Mouse (Mus musculus): ENCODE data around the gene Gpalpp1.
A peak's percentile ranks its signal among the peaks of the same experiment; 100 is the strongest.

Gpalpp1 gene

GRCm38 (mm10) chr14:76115744-76116143 lies 5.2 kb upstream of the Gpalpp1 start:
- DNase-seq (ENCODE audit: low spot score in 2 of 2) = no peak

- no peak for DNase-seq (ENCODE audit: low spot score in 2 of 2)
These were observed 11.0 kb downstream of the Gpalpp1 start for GRCm38 (mm10) chr14:76099543-76099942.

GRCm38 (mm10) chr14:76097815-76098214 lies 12.7 kb downstream of the Gpalpp1 start:
- DNase-seq (ENCODE audit: low spot score in 2 of 2) = no peak

GRCm38 (mm10) chr14:76097244-76097643 lies 13.3 kb downstream of the Gpalpp1 start:
- DNase-seq (ENCODE audit: low spot score in 2 of 2) = no peak

- DNase-seq (ENCODE audit: low spot score in 2 of 2) = no peak
These were observed 26.4 kb downstream of the Gpalpp1 start for GRCm38 (mm10) chr14:76084188-76084587.

GRCm38 (mm10) chr14:76082086-76082636 lies 28.4 kb downstream of the Gpalpp1 start:
- no peak for DNase-seq (ENCODE audit: low spot score in 2 of 2)

GRCm38 (mm10) chr14:76081451-76081850 lies 29.1 kb downstream of the Gpalpp1 start:
- DNase-seq (ENCODE audit: low spot score in 2 of 2) = no peak

- peak; percentile 39 to 59 for DNase-seq (ENCODE audit: low spot score in 2 of 2)
These were observed 33.5 kb downstream of the Gpalpp1 start for GRCm38 (mm10) chr14:76077088-76077491.

- peak in 1 of 2 experiments; percentile 24 for DNase-seq (ENCODE audit: low spot score in 2 of 2)
These were observed 34.0 kb downstream of the Gpalpp1 start for GRCm38 (mm10) chr14:76076602-76077001.

- no peak for DNase-seq (ENCODE audit: low spot score in 2 of 2)
These were observed 34.8 kb downstream of the Gpalpp1 start for GRCm38 (mm10) chr14:76075721-76076120.

GRCm38 (mm10) chr14:76074206-76074605 lies 36.4 kb downstream of the Gpalpp1 start:
- DNase-seq (ENCODE audit: low spot score in 2 of 2) = no peak

GRCm38 (mm10) chr14:76072626-76073025 lies 37.9 kb downstream of the Gpalpp1 start:
- no peak for DNase-seq (ENCODE audit: low spot score in 2 of 2)

- DNase-seq (ENCODE audit: low spot score in 2 of 2) = no peak
These were observed 41.3 kb downstream of the Gpalpp1 start for GRCm38 (mm10) chr14:76069296-76069695.

GRCm38 (mm10) chr14:76068296-76068695 lies 42.3 kb downstream of the Gpalpp1 start:
- DNase-seq (ENCODE audit: low spot score in 2 of 2) = no peak

- DNase-seq (ENCODE audit: low spot score in 2 of 2) = no peak
These were observed 43.3 kb downstream of the Gpalpp1 start for GRCm38 (mm10) chr14:76067237-76067636.

GRCm38 (mm10) chr14:76059441-76059840 lies 51.1 kb downstream of the Gpalpp1 start:
- no peak for DNase-seq (ENCODE audit: low spot score in 2 of 2)

GRCm38 (mm10) chr14:76053726-76054125 lies 56.8 kb downstream of the Gpalpp1 start:
- DNase-seq (ENCODE audit: low spot score in 2 of 2) = no peak

- no peak for DNase-seq (ENCODE audit: low spot score in 2 of 2)
These were observed 58.6 kb downstream of the Gpalpp1 start for GRCm38 (mm10) chr14:76051966-76052365.

- DNase-seq (ENCODE audit: low spot score in 2 of 2) = no peak
These were observed 64.8 kb downstream of the Gpalpp1 start for GRCm38 (mm10) chr14:76045767-76046166.

- no peak for DNase-seq (ENCODE audit: low spot score in 2 of 2)
These were observed 66.4 kb downstream of the Gpalpp1 start for GRCm38 (mm10) chr14:76044164-76044557.

GRCm38 (mm10) chr14:76043251-76044163 lies 67.1 kb downstream of the Gpalpp1 start:
- DNase-seq (ENCODE audit: low spot score in 2 of 2) = no peak

Data from frontal cortex, postnatal 10 days (tissue).